Mouse (Mus musculus): Measurements from ENCODE around the gene Iffo2. TPM values are rescaled to one million over a fixed set of nuclear protein-coding genes. Genes with fewer than 3 reads are reported as not detected.
"Not testable (repeated sequence)": the region's sequence is repeated elsewhere in the genome, so short reads cannot be mapped to it uniquely, and the experiment has no call there.

Iffo2 gene
- polyA plus RNA-seq (2016; fragmentation: Nextera tagmentation; extraction: Ambion mirVana) = 4.2 and 4.3 TPM in 2 replicates

DNA sequence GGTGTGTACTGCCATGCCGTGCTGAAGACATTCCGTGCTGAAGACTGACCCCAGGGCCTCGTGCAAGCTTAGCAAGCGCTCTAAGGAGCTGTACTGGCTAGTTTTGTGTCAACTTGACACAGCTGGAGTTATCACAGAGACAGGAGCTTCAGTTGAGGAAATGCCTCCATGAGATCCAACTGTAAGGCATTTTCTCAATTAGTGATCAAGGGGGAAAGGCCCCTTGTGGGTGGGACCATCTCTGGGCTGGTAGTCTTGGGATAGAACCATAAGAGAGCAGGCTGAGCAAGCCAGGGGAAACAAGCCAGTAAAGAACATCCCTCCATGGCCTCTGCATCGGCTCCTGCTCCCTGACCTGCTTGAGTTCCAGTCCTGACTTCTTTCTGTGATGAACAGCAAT is at the start of gene Iffo2:
Gene Iffo2 (plus strand): TSS at position 301 of the 400 bp plus-strand sequence.
- DNase-seq (ENCODE audit: low spot score); H3K27ac ChIP-seq (replicated peaks); H3K27me3 ChIP-seq (replicated peaks; ENCODE audit: low read depth, poor library complexity, severe bottlenecking); H3K4me3 ChIP-seq; H3K36me3 ChIP-seq (replicated peaks); H3K9me3 ChIP-seq: not testable (repeated sequence)
- H3K4me1 ChIP-seq = peaks cover 14% of the 10 kb centered on the region
- WGBS = 84% methylated on average over 5 of the region's 5 CpGs

GRCm38 (mm10) chr4:139481400-139481799 is 48.9 kb upstream of the Iffo2 start:
- no peak overlapping the region for H3K27ac ChIP-seq (replicated peaks)
- WGBS = 86% methylated on average over 1 of the region's 1 CpGs
- H3K4me1 ChIP-seq = no peaks in the 10 kb centered on the region
- H3K4me3 ChIP-seq = no peak overlapping the region
- peaks cover 100% of the 10 kb centered on the region for H3K36me3 ChIP-seq (replicated peaks)
- no peaks in the 10 kb centered on the region for H3K27me3 ChIP-seq (replicated peaks; ENCODE audit: low read depth, poor library complexity, severe bottlenecking)
- H3K9me3 ChIP-seq = no peaks in the 10 kb centered on the region
- DNase-seq (ENCODE audit: low spot score) = no peak

DNA sequence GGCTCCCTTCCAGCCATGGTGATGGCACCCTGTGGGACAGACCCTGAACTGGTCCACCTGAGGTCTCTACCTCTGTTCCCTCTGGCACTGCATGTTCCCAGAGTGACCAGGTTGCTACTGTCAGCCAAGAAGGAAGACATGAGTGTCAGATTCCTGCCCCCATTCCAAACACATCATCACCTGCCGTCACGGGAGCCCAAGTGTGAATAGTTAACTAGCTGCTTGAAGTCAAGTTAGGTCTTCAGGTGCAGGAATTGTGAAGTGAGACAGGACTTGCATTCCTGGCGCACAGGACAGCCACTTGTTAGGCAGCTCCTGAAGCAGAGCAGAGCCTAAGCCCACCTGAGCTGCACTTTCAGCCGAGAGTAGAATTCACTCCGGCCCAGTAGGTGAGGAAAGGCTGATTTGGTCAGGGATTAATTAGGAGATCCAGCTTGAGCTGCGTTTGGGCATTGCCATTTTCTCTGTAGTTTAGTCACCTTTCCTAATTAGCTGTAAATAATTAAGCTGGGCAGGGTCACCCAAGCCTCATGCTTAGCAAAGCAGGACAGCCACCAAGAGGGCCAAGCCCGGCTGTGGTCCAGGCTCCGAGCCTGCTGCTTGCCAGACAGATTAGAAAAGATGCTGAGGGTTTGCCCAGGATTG is 46.8 kb upstream of the Iffo2 start:
- WGBS = 90% methylated on average over 8 of the region's 8 CpGs
- H3K36me3 ChIP-seq (replicated peaks) = peaks cover 100% of the 10 kb centered on the region
- DNase-seq (ENCODE audit: low spot score) = no peak

DNA sequence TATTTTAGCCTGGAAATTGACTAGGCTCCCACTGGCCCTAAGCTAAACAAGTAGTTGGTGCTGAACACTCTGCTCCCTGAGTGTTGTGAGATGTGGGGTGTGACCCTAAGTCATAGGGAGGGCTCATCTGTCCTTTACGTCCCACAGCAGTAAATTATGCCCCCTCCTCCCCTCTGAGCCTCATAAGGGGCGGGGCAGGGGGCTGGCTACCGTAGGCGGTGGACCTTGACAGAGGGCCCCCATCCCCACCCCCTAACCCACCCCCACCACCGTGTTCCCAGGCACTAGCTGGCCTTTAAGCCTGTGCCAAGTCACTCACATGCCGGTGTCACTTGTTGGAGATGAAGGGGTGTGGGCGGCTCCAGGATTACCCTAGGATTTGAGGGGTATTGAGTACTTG is 45.9 kb upstream of the Iffo2 start:
- H3K4me1 ChIP-seq = peaks cover 9% of the 10 kb centered on the region
- no peak overlapping the region for H3K27ac ChIP-seq (replicated peaks)
- 86% methylated on average over 7 of the region's 7 CpGs for whole genome bisulfite sequencing
- H3K9me3 ChIP-seq = no peaks in the 10 kb centered on the region
- no peak overlapping the region for H3K4me3 ChIP-seq
- peaks cover 100% of the 10 kb centered on the region for H3K36me3 ChIP-seq (replicated peaks)
- H3K27me3 ChIP-seq (replicated peaks; ENCODE audit: low read depth, poor library complexity, severe bottlenecking) = no peaks in the 10 kb centered on the region
- no peak for DNase-seq (ENCODE audit: low spot score)

More for the DNA sequence above, 46.8 kb upstream of the Iffo2 start:
- no peaks in the 10 kb centered on the region for H3K27me3 ChIP-seq (replicated peaks; ENCODE audit: low read depth, poor library complexity, severe bottlenecking)
- no peak overlapping the region for H3K27ac ChIP-seq (replicated peaks)
- no peak overlapping the region for H3K4me3 ChIP-seq
- no peaks in the 10 kb centered on the region for H3K9me3 ChIP-seq
- H3K4me1 ChIP-seq = peaks cover 9% of the 10 kb centered on the region

GRCm38 (mm10) chr4:139487085-139487484 is 43.3 kb upstream of the Iffo2 start:
- H3K27ac ChIP-seq (replicated peaks) = 0 out of 2 replicates have a peak overlapping the region, but pooled peaks have one; percentile 31
- peak; percentile 57 for DNase-seq (ENCODE audit: low spot score)
- 58% methylated on average over 10 of the region's 10 CpGs for WGBS
- H3K4me3 ChIP-seq = no peak overlapping the region
- H3K36me3 ChIP-seq (replicated peaks) = peaks cover 100% of the 10 kb centered on the region
- H3K27me3 ChIP-seq (replicated peaks; ENCODE audit: low read depth, poor library complexity, severe bottlenecking) = no peaks in the 10 kb centered on the region
- H3K9me3 ChIP-seq = no peaks in the 10 kb centered on the region
- H3K4me1 ChIP-seq = peaks cover 13% of the 10 kb centered on the region

DNA sequence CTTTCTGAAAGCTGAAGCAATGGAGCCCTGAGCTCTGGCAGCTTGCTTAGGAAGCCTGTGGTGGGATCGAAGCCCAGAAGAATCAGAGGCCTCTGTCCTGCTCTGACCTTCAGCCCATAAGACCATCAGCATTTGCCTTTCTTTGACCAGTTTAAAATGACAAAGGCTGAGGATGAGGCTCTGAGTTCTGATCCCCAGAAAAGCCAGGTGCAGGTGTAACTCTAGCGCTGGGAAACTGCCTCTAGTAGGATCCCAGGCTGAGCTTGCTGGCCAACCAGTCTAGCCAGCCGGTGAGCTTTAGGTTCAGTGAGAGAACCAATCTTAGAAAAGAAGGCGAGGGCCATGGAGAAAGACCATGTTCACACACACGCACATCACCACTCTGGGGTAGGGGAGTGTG is 42.0 kb upstream of the Iffo2 start:
- H3K4me3 ChIP-seq = no peak overlapping the region
- peaks cover 18% of the 10 kb centered on the region for H3K4me1 ChIP-seq
- no peak for DNase-seq (ENCODE audit: low spot score)
- no peaks in the 10 kb centered on the region for H3K27me3 ChIP-seq (replicated peaks; ENCODE audit: low read depth, poor library complexity, severe bottlenecking)
- H3K36me3 ChIP-seq (replicated peaks) = peaks cover 92% of the 10 kb centered on the region
- H3K27ac ChIP-seq (replicated peaks) = no peak overlapping the region
- H3K9me3 ChIP-seq = no peaks in the 10 kb centered on the region
- 92% methylated on average over 5 of the region's 5 CpGs for WGBS

- peaks cover 75% of the 10 kb centered on the region for H3K36me3 ChIP-seq (replicated peaks)
- no peaks in the 10 kb centered on the region for H3K9me3 ChIP-seq
- H3K27me3 ChIP-seq (replicated peaks; ENCODE audit: low read depth, poor library complexity, severe bottlenecking) = no peaks in the 10 kb centered on the region
- peaks cover 20% of the 10 kb centered on the region for H3K4me1 ChIP-seq
- no peak overlapping the region for H3K4me3 ChIP-seq
- 83% methylated on average over 1 of the region's 1 CpGs for WGBS
- DNase-seq (ENCODE audit: low spot score) = no peak
- H3K27ac ChIP-seq (replicated peaks) = no peak overlapping the region
These were observed 40.4 kb upstream of the Iffo2 start for GRCm38 (mm10) chr4:139489946-139490345.

DNA sequence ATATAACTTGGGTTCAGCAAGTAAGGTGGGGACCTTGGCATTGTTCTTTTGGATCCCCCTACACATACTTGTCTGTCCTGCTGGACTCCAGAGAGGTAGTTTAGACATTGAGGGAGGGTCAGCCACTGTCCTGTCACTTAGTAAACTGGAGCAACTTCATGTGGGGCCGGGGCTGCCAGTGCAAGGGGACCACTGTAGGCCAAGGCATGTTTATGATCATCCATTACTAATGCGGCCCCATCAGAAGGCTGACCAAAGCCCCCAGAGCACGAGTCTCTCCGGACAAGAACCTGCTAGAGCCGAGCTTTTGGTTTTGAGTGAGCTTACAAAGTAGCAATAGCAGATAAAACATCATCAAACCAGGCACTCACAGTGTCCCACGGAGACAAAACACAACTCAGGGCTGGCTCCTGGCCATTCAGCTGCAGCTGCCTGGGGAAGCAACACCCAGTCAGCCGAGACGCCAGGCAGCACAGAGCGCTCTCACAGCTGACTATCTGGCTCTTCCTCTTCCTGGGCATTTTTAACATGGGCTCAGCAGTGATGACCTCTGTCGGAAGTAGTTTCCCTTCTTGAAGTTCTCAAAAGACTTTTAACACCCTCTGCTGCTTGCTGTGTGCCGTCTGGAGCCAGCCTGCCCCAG is 39.8 kb upstream of the Iffo2 start:
- H3K4me3 ChIP-seq = no peak overlapping the region
- peaks cover 20% of the 10 kb centered on the region for H3K4me1 ChIP-seq

DNA sequence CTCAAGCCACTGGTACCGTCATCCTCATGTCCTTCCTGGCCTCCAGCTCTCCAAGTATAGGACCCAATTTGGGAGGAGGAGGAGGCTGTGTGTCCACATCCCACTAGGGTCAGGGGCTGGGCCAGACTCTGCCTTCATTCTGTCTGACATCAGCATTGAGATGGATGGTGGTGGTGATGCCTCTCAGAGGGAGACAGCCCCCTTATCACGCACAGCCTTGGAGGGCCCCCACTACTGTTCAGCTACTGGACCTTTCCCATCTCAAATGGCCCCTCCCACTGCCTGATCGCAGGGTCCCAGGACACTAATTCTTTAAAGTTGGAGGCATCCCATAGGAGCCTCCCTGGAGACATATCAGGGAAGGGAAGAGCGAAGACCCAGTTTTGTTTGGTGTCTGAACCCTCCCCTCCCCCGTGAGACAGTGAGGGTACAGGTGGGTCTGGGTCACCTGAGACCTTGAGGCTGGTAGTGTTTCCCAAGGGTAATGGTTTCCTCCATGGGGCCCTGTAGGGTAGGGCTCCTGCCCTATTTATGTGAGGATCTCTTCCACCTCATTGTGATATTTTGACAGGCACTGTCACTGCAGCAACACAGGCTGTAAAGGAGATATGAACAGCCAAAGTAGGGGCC is 38.7 kb upstream of the Iffo2 start:
- no peak for DNase-seq (ENCODE audit: low spot score)

More for the DNA sequence above, 39.8 kb upstream of the Iffo2 start:
- Histone ChIP-seq H3K27ac (replicated peaks) (no peak overlapping the region), H3K9me3 (no peaks in the 10 kb centered on the region), H3K27me3 (replicated peaks; ENCODE audit: low read depth, poor library complexity, severe bottlenecking) (no peaks in the 10 kb centered on the region), H3K36me3 (replicated peaks) (peaks cover 70% of the 10 kb centered on the region)
- DNase-seq (ENCODE audit: low spot score) = no peak
- 87% methylated on average over 11 of the region's 11 CpGs for WGBS

DNA sequence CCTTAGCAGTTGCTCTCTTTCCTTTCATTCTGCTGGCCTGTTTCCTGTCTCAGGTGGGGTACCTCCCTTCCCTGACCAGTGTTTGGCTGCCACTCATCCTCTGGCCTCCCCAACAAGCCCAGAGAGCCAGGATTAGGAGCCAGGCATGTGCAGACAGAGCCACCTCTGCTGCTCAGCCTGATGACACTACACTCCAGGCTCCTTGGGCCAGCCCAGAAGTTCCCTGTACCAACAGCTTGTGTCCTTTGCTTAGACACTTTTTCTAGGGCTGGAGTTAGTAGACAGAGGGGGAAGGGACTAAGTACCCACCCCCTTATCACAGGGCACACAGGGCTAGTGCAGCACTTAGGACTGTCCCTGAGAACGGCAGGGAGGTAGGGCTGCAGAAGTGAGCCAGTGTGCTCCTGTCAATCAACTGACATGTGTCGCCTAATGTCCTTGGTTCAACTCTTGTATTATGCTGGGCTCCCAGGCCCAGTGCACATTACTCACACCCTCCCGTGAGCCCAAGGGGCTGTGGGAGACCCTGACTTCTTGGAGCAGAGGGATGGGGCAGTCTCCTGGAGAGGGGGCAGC is 38.0 kb upstream of the Iffo2 start:
- WGBS = 55% methylated on average over 3 of the region's 3 CpGs
- H3K36me3 ChIP-seq (replicated peaks) = peaks cover 51% of the 10 kb centered on the region
- H3K27ac ChIP-seq (replicated peaks) = no peak overlapping the region
- no peaks in the 10 kb centered on the region for H3K9me3 ChIP-seq
- peaks cover 13% of the 10 kb centered on the region for H3K4me1 ChIP-seq
- H3K27me3 ChIP-seq (replicated peaks; ENCODE audit: low read depth, poor library complexity, severe bottlenecking) = no peaks in the 10 kb centered on the region
- H3K4me3 ChIP-seq = no peak overlapping the region
- DNase-seq (ENCODE audit: low spot score) = no peak

More for the DNA sequence above, 38.7 kb upstream of the Iffo2 start:
- Histone ChIP-seq H3K9me3 (no peaks in the 10 kb centered on the region), H3K36me3 (replicated peaks) (peaks cover 58% of the 10 kb centered on the region), H3K4me1 (peaks cover 19% of the 10 kb centered on the region), H3K4me3 (no peak overlapping the region), H3K27ac (replicated peaks) (no peak overlapping the region), H3K27me3 (replicated peaks; ENCODE audit: low read depth, poor library complexity, severe bottlenecking) (no peaks in the 10 kb centered on the region)
- WGBS = 92% methylated on average over 5 of the region's 5 CpGs

- 76% methylated on average over 9 of the region's 9 CpGs for WGBS
- H3K27ac ChIP-seq (replicated peaks) = 0 out of 2 replicates have a peak overlapping the region, but pooled peaks have one; percentile 7
These were observed 36.9 kb upstream of the Iffo2 start for GRCm38 (mm10) chr4:139493227-139494025.

GRCm38 (mm10) chr4:139500814-139501213 is 29.5 kb upstream of the Iffo2 start:
- no peaks in the 10 kb centered on the region for H3K27me3 ChIP-seq (replicated peaks; ENCODE audit: low read depth, poor library complexity, severe bottlenecking)
- H3K4me3 ChIP-seq = no peak overlapping the region
- H3K27ac ChIP-seq (replicated peaks) = no peak overlapping the region
- no peak for DNase-seq (ENCODE audit: low spot score)
- peaks cover 5% of the 10 kb centered on the region for H3K9me3 ChIP-seq
- WGBS = 74% methylated on average over 14 of the region's 14 CpGs
- peaks cover 18% of the 10 kb centered on the region for H3K4me1 ChIP-seq
- no peaks in the 10 kb centered on the region for H3K36me3 ChIP-seq (replicated peaks)

More at GRCm38 (mm10) chr4:139493227-139494025, 36.9 kb upstream of the Iffo2 start:
- H3K9me3 ChIP-seq = no peaks in the 10 kb centered on the region
- no peaks in the 10 kb centered on the region for H3K27me3 ChIP-seq (replicated peaks; ENCODE audit: low read depth, poor library complexity, severe bottlenecking)
- H3K4me1 ChIP-seq = peaks cover 20% of the 10 kb centered on the region
- H3K4me3 ChIP-seq = no peak overlapping the region
- DNase-seq (ENCODE audit: low spot score) = no peak
- peaks cover 41% of the 10 kb centered on the region for H3K36me3 ChIP-seq (replicated peaks)

All from embryonic facial prominence, embryonic 10.5 days (tissue).